In the genomic region with DNA sequence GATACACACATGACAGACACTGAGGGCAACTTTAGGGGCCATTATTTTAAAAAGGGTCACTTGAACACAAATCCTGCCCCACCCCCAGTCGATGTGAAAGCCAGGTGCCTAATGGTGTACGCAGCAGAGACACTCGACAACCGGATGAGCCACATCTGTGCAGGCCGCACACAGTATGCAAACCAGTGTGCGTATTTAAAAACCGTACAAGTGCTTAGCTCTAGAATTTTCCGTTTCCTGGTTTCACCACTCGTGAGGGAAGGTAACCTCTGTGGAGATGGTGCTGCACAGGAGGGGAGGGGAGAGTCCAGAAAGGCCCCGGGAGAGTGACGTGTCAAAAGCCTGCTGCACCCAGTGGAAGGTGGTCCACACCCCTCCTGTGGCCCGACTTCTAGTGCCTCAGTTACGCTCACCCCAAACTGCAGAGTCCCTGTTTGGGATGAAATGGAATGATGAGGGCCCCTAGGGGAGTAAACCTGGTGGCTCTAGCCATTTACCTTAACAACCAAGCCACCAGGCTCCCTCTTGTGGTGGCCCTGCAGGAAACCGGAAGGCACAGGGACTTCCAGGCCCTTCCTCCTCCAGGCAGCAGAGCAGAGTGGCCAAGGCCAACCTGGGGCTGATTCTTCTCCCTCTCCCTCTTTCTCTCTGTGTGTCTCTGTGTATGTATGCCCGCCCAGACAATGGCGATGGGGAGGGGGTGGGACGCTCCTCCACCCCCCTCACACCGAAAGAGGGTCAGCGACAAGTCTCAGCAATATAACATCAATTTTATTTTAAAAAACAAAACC, we compare ENCODE assay signal across 9 mouse cellular contexts. TPM values are rescaled to one million over a fixed set of nuclear protein-coding genes. Genes with fewer than 3 reads are reported as not detected.
DNase-seq lines count a peak whose midpoint lies in the region; ATAC-seq and TF ChIP-seq lines count a peak whose summit lies in the region.
"Had no signal": no experiment of that assay in that cellular context is flagged by ENCODE, and none has a peak within 500 bp of the region (broad histone marks: within the 10 kb centered on the region; RNA-seq: fewer than 3 reads in every experiment).

No protein-coding gene starts in this region.

- H3K9ac ChIP-seq in hindbrain, embryonic 11.5 days (ENCODE audit: low read depth, low read length): no peak overlapping the region
- H3K9ac ChIP-seq in hindbrain, embryonic 13.5 days: no peak overlapping the region
- H3K9ac ChIP-seq in ES-Bruce4 (ENCODE audit: low read depth, poor library complexity, severe bottlenecking): no peak overlapping the region

- peak; percentile 71 for TF ChIP-seq CTCF in ES-Bruce4 (IDR thresholded peaks at IDR 0.05; ENCODE audit: low read depth, low read length)

- H3K36me3 ChIP-seq in hindbrain, embryonic 11.5 days (ENCODE audit: control insufficient read depth, insufficient read depth, low read length): peaks cover 7% of the 10 kb centered on the region; the same call in 1 of the 2 replicates
- peaks cover 54% of the 10 kb centered on the region for H3K36me3 ChIP-seq in hindbrain, embryonic 13.5 days
- no peaks in the 10 kb centered on the region for H3K36me3 ChIP-seq in ES-Bruce4 (ENCODE audit: control insufficient read depth, insufficient read depth, low read length, poor library complexity, severe bottlenecking)

- no peak overlapping the region for H3K4me2 ChIP-seq in hindbrain, embryonic 11.5 days (replicated peaks; ENCODE audit: low read depth, low read length)
- H3K4me2 ChIP-seq in hindbrain, embryonic 13.5 days: no peak overlapping the region

- H3K27ac ChIP-seq in hindbrain, embryonic 11.5 days (ENCODE audit: low read depth, low read length): no peak overlapping the region
- H3K27ac ChIP-seq in hindbrain, embryonic 13.5 days: no peak overlapping the region
- no peak overlapping the region for H3K27ac ChIP-seq in ES-Bruce4 (ENCODE audit: insufficient read depth, low read length)

- H3K27me3 ChIP-seq in hindbrain, embryonic 11.5 days (ENCODE audit: control insufficient read depth, insufficient read depth, low read length): no peaks in the 10 kb centered on the region
- 0 out of 2 replicates have a peak, but pooled peaks cover under 1% of the 10 kb centered on the region for H3K27me3 ChIP-seq in hindbrain, embryonic 13.5 days
- no peaks in the 10 kb centered on the region for H3K27me3 ChIP-seq in ES-Bruce4 (ENCODE audit: control insufficient read depth, insufficient read depth, low read length, poor library complexity, severe bottlenecking)

- H3K4me1 ChIP-seq in hindbrain, embryonic 11.5 days (replicated peaks; ENCODE audit: control insufficient read depth, insufficient read depth, low read length): peaks cover 2% of the 10 kb centered on the region; the same call in 1 of the 2 replicates
- H3K4me1 ChIP-seq in hindbrain, embryonic 13.5 days (replicated peaks): 0 out of 2 replicates have a peak, but pooled peaks cover 3% of the 10 kb centered on the region
- peaks cover 3% of the 10 kb centered on the region for H3K4me1 ChIP-seq in ES-Bruce4 (ENCODE audit: control insufficient read depth, insufficient read depth, low read length)

- H3K4me3 ChIP-seq in hindbrain, embryonic 11.5 days (ENCODE audit: low read depth, low read length): no peak overlapping the region
- no peak overlapping the region for H3K4me3 ChIP-seq in hindbrain, embryonic 13.5 days
- no peak overlapping the region for H3K4me3 ChIP-seq in ES-Bruce4 (ENCODE audit: low read depth, low read length)

- WGBS in hindbrain, embryonic 11.5 days: 72% methylated on average over 19 of the region's 19 CpGs
- WGBS in hindbrain, embryonic 13.5 days: 79% methylated on average over 19 of the region's 19 CpGs

- no peak for ATAC-seq in hindbrain, embryonic 11.5 days (ENCODE audit: low FRiP score)
- ATAC-seq in hindbrain, embryonic 13.5 days (ENCODE audit: low FRiP score): no peak

- TF ChIP-seq POLR2A in ES-Bruce4 (IDR thresholded peaks at IDR 0.05; ENCODE audit: insufficient read depth, low read length): no peak

- DNase-seq in hindbrain, embryonic 11.5 days (ENCODE audit: low spot score): peak; percentile 27
- peak; percentile 47 for DNase-seq in embryo, embryonic 10.5 days (ENCODE audit: low spot score)
- peak; percentile 58 for DNase-seq in lung, postnatal 10 days
- no peak for DNase-seq in right cerebral cortex, postnatal 25 days
- DNase-seq in layer of hippocampus, adult 11-12 months (ENCODE audit: low spot score): no peak
- DNase-seq in testis, postnatal 10 days (ENCODE audit: low spot score): no peak

- no peak for TF ChIP-seq EP300 in ES-Bruce4 (IDR thresholded peaks at IDR 0.05; ENCODE audit: insufficient read depth, low read depth, low read length)

- no peaks in the 10 kb centered on the region for H3K9me3 ChIP-seq in hindbrain, embryonic 11.5 days (ENCODE audit: control insufficient read depth, low read length)
- H3K9me3 ChIP-seq in hindbrain, embryonic 13.5 days: no peaks in the 10 kb centered on the region
- no peaks in the 10 kb centered on the region for H3K9me3 ChIP-seq in ES-Bruce4 (replicated peaks; ENCODE audit: control insufficient read depth, insufficient read depth, low read length, poor library complexity, severe bottlenecking)

RNA-seq across cellular contexts. Expression of a gene that starts 1.6 kb away (rescaled TPM):
- polyA plus RNA-seq in hindbrain, embryonic 11.5 days (2014; fragmentation: Nextera tagmentation; extraction: Ambion mirVana): not detected in 2 replicates
- polyA plus RNA-seq in hindbrain, embryonic 13.5 days (2015; fragmentation: Nextera tagmentation; extraction: Ambion mirVana): 0.26 TPM in 1 of 2 replicates, not detected in the other
- polyA plus RNA-seq in ES-Bruce4 (2011; ENCODE audit: insufficient read depth, insufficient read length, low read depth, missing spikeins): 0.82 and 1.8 TPM in 2 replicates
- polyA plus RNA-seq: neural tube, embryonic 14.5 days had no signal

RNA-seq across cellular contexts. Expression of a gene that starts 6.7 kb away (rescaled TPM):
- 0.33 and 0.52 TPM in 2 replicates for polyA plus RNA-seq in hindbrain, embryonic 11.5 days (2014; fragmentation: Nextera tagmentation; extraction: Ambion mirVana)
- polyA plus RNA-seq in hindbrain, embryonic 13.5 days (2015; fragmentation: Nextera tagmentation; extraction: Ambion mirVana): 0.25 and 0.43 TPM in 2 replicates
- 3.4 and 4.5 TPM in 2 replicates for polyA plus RNA-seq in ES-Bruce4 (2011; ENCODE audit: insufficient read depth, insufficient read length, low read depth, missing spikeins)

RNA-seq across cellular contexts. Expression of a gene that starts 19.3 kb away (rescaled TPM):
- 29.1 and 31.1 TPM in 2 replicates for polyA plus RNA-seq in hindbrain, embryonic 11.5 days (2014; fragmentation: Nextera tagmentation; extraction: Ambion mirVana)
- 41.0 and 43.3 TPM in 2 replicates for polyA plus RNA-seq in hindbrain, embryonic 13.5 days (2015; fragmentation: Nextera tagmentation; extraction: Ambion mirVana)
- 73.8 and 76.6 TPM in 2 replicates for polyA plus RNA-seq in ES-Bruce4 (2011; ENCODE audit: insufficient read depth, insufficient read length, low read depth, missing spikeins)

RNA-seq across cellular contexts. Expression of a gene that starts 39.5 kb away (rescaled TPM):
- 2.5 and 3.0 TPM in 2 replicates for polyA plus RNA-seq in hindbrain, embryonic 11.5 days (2014; fragmentation: Nextera tagmentation; extraction: Ambion mirVana)
- polyA plus RNA-seq in hindbrain, embryonic 13.5 days (2015; fragmentation: Nextera tagmentation; extraction: Ambion mirVana): 6.9 and 8.2 TPM in 2 replicates
- polyA plus RNA-seq in ES-Bruce4 (2011; ENCODE audit: insufficient read depth, insufficient read length, low read depth, missing spikeins): 11.1 and 15.1 TPM in 2 replicates

Comparison
In these comparisons a context has a peak if more than half of its experiments do, and no peak if none do; other contexts are left out.
1. DNase-seq: peak in hindbrain, embryonic 11.5 days (single experiment), embryo, embryonic 10.5 days (single experiment) and lung, postnatal 10 days (single experiment); none in right cerebral cortex, postnatal 25 days (single experiment), layer of hippocampus, adult 11-12 months (single experiment) and testis, postnatal 10 days (single experiment).